Mouse (Mus musculus): Measurements from ENCODE around the gene Ddc.

Ddc gene

GRCm38 (mm10) chr11:11875230-11875629, 22.7 kb downstream of the Ddc start:
- no peak for DNase-seq

- DNase-seq: no peak
These were observed 24.7 kb downstream of the Ddc start for GRCm38 (mm10) chr11:11873023-11873908.

GRCm38 (mm10) chr11:11872140-11872795, 25.7 kb downstream of the Ddc start:
- DNase-seq: no peak

GRCm38 (mm10) chr11:11871197-11871813, 26.6 kb downstream of the Ddc start:
- DNase-seq: no peak

GRCm38 (mm10) chr11:11867971-11868481, 29.9 kb downstream of the Ddc start:
- no peak for DNase-seq

- no peak for DNase-seq
These were observed 31.2 kb downstream of the Ddc start for GRCm38 (mm10) chr11:11866696-11867095.

- no peak for DNase-seq
These were observed 32.8 kb downstream of the Ddc start for GRCm38 (mm10) chr11:11865128-11865527.

- DNase-seq: no peak
These were observed 33.4 kb downstream of the Ddc start for GRCm38 (mm10) chr11:11864446-11865101.

GRCm38 (mm10) chr11:11862502-11862901, 35.4 kb downstream of the Ddc start:
- no peak for DNase-seq

- no peak for DNase-seq
These were observed 41.0 kb downstream of the Ddc start for GRCm38 (mm10) chr11:11856959-11857358.

- DNase-seq: no peak
These were observed 42.2 kb downstream of the Ddc start for GRCm38 (mm10) chr11:11855685-11856131.

- no peak for DNase-seq
These were observed 42.8 kb downstream of the Ddc start for GRCm38 (mm10) chr11:11855061-11855672.

GRCm38 (mm10) chr11:11853731-11854461, 44.0 kb downstream of the Ddc start:
- no peak for DNase-seq

- no peak for DNase-seq
These were observed 45.9 kb downstream of the Ddc start for GRCm38 (mm10) chr11:11851957-11852505.

- no peak for DNase-seq
These were observed 47.3 kb downstream of the Ddc start for GRCm38 (mm10) chr11:11850476-11851267.

GRCm38 (mm10) chr11:11849513-11850311, 48.2 kb downstream of the Ddc start:
- DNase-seq: no peak

GRCm38 (mm10) chr11:11848467-11848866, 49.5 kb downstream of the Ddc start:
- DNase-seq: no peak

GRCm38 (mm10) chr11:11845044-11845443, 52.9 kb downstream of the Ddc start:
- no peak for DNase-seq

- no peak for DNase-seq
These were observed 53.5 kb downstream of the Ddc start for GRCm38 (mm10) chr11:11844367-11844971.

Measured in spleen, adult 18-20 months (tissue).